Mouse (Mus musculus) mouse trophoblast stem cell (cell line): ENCODE data around the gene Slc36a2.
"Not testable (repeated sequence)": the region's sequence is repeated elsewhere in the genome, so short reads cannot be mapped to it uniquely, and the experiment has no call there.

Experiments used
- in situ Hi-C, 2 experiments: fragments of 300-500 bp; cut with MseI, MboI; formaldehyde crosslinking; loops; 2 replicates in 1 of 2; 3 replicates in 1 of 2; pipeline ENCODE4 v1.15.1; 2025

Slc36a2 gene

DNA sequence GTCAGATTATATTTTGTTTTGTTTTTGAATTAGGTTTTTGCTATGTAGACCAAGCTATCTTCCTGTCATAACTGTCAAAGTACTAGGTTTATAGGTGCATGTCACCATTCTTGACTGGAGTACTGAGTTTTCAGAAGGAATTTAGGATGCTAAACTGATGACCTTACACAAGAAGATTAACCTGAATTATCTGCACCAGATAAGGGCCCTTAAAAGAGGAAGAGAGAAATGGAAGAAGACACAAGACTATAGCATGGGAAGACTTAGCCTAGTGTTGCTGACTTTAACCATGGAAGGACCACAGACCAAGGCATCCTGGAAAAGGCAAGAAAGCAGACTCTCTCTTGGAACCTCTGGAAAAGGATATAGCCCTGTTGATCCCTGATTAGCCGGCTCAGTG is 51.7 kb downstream of the Slc36a2 start:
- in situ Hi-C loops = no loop called here

DNA sequence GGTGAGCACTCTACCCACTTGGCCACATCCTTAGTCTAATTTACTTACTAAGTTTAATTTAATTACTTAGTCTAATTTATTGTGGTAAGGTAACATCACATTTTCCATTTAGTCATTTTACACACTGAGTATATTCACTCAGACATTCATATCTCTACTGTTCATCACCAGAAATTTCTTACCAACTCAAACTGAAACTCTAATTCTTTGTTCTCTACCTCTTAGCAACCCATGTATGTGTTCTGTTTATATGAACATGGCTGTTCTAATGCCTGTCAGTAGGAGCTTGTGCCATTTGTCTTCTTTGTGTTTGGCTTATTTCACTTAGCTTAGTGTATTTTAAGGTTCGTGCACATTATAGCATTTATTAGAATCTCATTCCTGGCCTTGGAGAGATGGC is 52.9 kb downstream of the Slc36a2 start:
- in situ Hi-C loops = no loop called here

DNA sequence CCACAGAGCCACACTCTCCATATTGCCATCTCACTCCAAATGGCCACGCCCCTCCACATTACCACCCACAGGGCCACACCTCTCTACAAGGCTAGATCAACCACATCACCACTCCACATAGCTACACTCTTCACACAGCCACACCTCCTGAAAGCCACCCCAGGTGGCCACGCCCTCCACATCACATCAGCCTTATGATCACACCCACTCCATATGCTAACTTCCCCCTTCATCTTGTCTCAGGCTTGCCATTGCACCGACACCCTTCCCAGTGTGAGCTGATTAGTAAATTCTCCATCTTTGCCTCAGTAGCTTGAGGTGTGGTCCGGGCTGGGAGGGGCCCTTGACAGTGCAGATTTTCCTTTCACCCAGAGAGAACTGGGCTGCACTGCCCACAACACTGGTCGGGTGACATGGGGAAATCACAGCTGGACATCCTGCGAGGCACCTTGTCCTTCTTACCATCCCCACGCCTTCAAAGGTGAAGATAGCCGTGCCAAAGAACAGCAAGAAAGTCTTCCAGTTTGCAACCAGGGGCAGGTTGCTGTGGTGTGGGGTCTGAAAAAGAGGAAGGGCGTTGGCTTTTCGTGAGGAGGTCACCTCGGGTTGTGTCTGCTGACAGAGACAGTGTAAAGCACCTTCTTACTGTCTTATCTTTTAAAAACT is 53.7 kb downstream of the Slc36a2 start:
- in situ Hi-C loops = no loop called here

- in situ Hi-C loops = no loop called here
Observed at GRCm38 (mm10) chr11:55128411-55128810, 56.5 kb downstream of the Slc36a2 start.

DNA sequence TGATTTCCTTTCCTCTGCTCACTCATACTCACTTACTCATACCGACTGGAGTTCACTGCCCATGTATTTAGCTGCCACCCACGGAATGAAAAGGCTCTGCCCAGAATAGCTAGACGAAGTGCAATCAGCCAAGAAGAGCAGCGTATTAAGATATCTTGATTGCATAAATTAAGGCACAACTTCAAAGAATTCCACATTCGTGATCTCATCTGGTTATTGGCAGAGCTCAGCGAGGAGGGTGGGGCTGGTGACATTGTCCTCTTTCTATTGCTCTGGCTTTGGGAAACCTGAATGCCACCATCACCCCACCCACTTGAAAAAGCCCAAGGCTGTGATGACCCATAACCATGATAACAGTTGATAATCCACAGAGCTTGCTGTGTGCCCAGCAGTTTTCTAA is 56.9 kb downstream of the Slc36a2 start:
- in situ Hi-C loops = no loop called here

- in situ Hi-C loops = no loop called here
Observed at GRCm38 (mm10) chr11:55126663-55127062, 58.2 kb downstream of the Slc36a2 start.

DNA sequence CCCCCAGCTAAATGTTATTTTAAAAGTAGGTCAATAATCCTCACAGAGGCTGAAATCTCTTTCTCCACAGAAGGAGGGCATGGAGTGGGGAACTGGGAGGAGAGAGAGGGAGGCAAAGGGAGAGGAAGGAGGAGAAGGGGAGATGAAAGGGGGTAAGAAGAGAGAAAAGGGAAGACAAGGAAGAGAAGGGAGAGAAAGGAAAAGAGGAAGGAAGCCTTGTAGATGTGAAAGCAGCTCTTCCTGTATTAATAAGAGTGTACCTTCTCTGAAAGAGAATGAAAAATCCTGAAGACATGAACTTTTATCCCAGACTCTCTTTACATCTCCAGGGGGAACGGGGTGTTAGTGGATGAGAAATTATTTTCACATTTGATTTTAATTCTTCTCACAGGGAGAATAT is 63.4 kb downstream of the Slc36a2 start:
- in situ Hi-C loops = no loop called here

GRCm38 (mm10) chr11:55120821-55121271 is 64.0 kb downstream of the Slc36a2 start:
- in situ Hi-C loops = no loop called here

GRCm38 (mm10) chr11:55120279-55120678 is 64.6 kb downstream of the Slc36a2 start:
- in situ Hi-C loops = no loop called here

GRCm38 (mm10) chr11:55117031-55117430 is 67.8 kb downstream of the Slc36a2 start:
- in situ Hi-C loops = no loop called here

DNA sequence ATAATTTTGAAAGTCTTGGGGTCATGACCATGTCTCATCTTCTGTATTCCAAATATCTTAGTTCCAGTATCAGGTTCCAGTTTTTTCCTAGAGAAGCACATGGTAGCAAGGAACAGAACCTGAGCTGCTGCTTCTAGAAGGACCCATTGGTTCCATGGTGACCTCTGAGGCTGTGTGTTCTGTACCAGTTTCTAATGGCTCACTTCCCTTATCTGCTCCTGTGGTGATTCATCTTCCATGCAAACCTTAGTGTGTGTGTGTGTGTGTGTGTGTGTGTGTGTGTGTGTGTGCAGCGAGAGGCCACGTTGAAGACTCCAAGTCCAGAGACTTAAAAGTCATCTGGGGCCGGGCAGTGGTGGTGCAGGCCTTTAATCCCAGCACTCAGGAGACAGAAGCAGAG is 68.9 kb downstream of the Slc36a2 start:
- in situ Hi-C loops = no loop called here

- in situ Hi-C loops = no loop called here
Observed at GRCm38 (mm10) chr11:55114291-55114690, 70.6 kb downstream of the Slc36a2 start.

GRCm38 (mm10) chr11:55113861-55114250 is 71.0 kb downstream of the Slc36a2 start:
- in situ Hi-C loops = not testable (repeated sequence)

- in situ Hi-C loops = no loop called here
Observed at GRCm38 (mm10) chr11:55113209-55113860, 71.5 kb downstream of the Slc36a2 start.

DNA sequence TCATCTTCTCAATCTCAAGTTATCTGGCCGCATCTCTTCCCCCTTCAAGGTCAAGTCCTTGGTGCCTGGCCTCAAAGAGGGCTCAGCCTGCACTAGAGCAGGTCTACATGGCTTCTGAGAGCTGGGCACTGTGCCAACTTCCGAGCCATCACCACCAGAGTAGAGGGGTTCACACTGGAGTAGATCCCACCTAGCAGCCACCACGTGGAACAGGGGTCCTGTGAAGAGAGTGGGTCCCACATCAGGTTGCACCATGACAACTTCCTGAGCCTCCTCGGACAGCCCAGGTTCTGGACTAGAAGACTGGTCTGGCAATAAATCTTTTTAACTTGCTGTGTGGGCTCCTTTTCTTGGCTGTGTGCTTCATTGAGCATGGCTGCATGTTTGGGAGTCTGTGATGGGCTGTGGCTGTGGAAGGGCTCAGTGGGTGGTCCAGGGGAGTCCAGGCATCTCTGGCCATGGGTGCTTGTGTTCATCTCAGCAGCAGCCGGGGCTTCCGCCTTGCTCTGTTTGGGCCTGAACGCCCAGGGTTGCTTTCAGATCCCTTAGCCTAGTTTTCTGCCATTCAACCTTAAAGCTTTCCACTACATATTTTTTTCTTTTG is 74.2 kb downstream of the Slc36a2 start:
- in situ Hi-C loops = no loop called here

DNA sequence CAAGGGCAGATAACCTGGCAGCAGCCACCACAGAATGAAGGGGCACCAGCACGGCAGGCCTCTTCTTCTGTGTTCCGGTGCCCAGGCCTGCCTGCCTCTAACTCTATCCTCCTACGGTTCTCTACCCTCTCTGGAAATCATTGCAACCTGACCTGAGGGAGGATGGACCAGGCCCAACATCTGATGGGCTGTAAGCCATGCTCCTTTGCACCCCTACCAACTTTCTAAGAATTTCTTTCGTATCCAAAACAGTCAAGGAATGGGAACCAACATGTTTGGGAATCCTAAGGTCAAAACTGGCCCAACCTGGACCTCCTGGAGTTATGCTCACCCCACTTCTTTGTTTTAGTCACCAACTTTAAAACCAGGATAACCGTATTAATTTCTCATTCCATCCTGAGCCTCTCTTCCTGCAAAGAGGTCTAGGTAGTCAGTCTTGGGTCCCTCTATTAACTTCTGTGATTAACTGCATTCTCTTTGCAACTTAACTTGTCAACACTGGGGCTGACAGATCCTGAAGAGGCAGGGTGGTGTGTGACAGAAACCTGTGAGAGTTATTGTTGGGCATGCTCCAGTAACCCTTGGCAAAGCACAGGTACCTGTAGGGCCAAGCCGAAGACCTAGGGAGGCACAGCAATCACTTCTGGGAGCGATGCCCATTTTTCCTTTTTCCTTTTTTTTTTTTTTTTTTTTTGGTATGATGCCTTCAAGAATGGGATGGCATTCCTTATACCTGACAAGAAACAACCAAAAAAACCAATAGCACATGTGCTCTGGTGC is 75.2 kb downstream of the Slc36a2 start:
- in situ Hi-C loops = no loop called here
